Mouse (Mus musculus) bone marrow macrophage, adult 2 months (primary cell): Measurements from ENCODE around the gene Olfr543.

Experiments used
- CTCF ChIP-seq: IDR thresholded peaks from 2 replicates; pipeline ENCODE4 v1.5.1; 2012; ENCODE audit warnings: low read depth, mild to moderate bottlenecking, low read length, moderate library complexity
- POLR2A ChIP-seq: IDR thresholded peaks from 2 replicates; pipeline ENCODE4 v1.6.1; 2012; ENCODE audit warnings: mild to moderate bottlenecking, low read depth, low read length, borderline replicate concordance

DNA sequence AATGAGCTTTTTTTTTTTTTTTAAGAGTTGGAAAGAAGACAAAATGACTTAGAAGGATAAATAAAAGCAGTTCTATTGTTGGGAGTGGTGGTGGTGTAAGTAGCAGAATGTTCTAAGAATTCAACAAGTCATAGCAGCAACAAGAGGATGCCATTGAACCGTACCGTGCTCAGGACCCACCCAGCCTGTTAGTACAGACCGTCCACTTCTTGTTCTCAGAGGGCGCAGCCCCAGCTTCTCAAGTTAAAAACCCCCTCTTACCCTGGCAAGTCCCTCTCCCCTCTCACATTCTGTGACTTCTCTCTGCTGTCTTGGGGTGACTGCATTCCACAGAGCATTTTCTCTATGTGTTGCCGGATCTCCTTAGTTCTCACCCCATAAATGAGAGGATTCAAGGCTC, 4.9 kb downstream of the Olfr543 start:
- TF ChIP-seq POLR2A (no peak), CTCF (no peak)
